Mouse (Mus musculus) CD4-positive helper T cell, adult 2 months (primary cell): ENCODE data around the gene Ear10.
"Not testable (repeated sequence)": the region's sequence is repeated elsewhere in the genome, so short reads cannot be mapped to it uniquely, and the experiment has no call there.

Experiments used
- DNase-seq: peaks from one replicate; pipeline ENCODE4 v3.0.0-alpha.2; 2012; ENCODE audit warnings: low read depth, missing footprints, low spot score

The Ear10 gene

GRCm38 (mm10) chr14:43923459-43923858 lies at the start of gene Ear10:
Ear10 (minus strand) TSS chr14:43923559.
- DNase-seq, result not testable (repeated sequence)

GRCm38 (mm10) chr14:43956769-43957168 lies 33.4 kb upstream of the Ear10 start, which contains the start of gene Ang5:
Ang5 (plus strand) TSS chr14:43957069.
- not testable (repeated sequence) for DNase-seq

GRCm38 (mm10) chr14:43955074-43955473 lies 31.7 kb upstream of the Ear10 start:
- DNase-seq, result not testable (repeated sequence)

- DNase-seq, result not testable (repeated sequence)
Measured at GRCm38 (mm10) chr14:43953382-43953781, 30.0 kb upstream of the Ear10 start.

GRCm38 (mm10) chr14:43933399-43933798 lies 10.0 kb upstream of the Ear10 start:
- DNase-seq, result not testable (repeated sequence)

GRCm38 (mm10) chr14:43932991-43933390 lies 9.6 kb upstream of the Ear10 start:
- peak; percentile 16 for DNase-seq

- DNase-seq, result peak; percentile 27
Measured at GRCm38 (mm10) chr14:43925404-43925950, 2.1 kb upstream of the Ear10 start.

- DNase-seq, result peak; percentile 57
Measured at GRCm38 (mm10) chr14:43924688-43925403, 1.5 kb upstream of the Ear10 start, which contains the start of gene Gm8113. Gm8113 (plus strand) TSS chr14:43925390.

GRCm38 (mm10) chr14:43918214-43918613 lies 5.1 kb downstream of the Ear10 start:
- not testable (repeated sequence) for DNase-seq

GRCm38 (mm10) chr14:43898577-43898976 lies 24.8 kb downstream of the Ear10 start:
- DNase-seq, result not testable (repeated sequence)

- DNase-seq, result not testable (repeated sequence)
Measured at GRCm38 (mm10) chr14:43895357-43895756, 28.0 kb downstream of the Ear10 start.

GRCm38 (mm10) chr14:43891288-43891687 lies 32.1 kb downstream of the Ear10 start:
- not testable (repeated sequence) for DNase-seq

GRCm38 (mm10) chr14:43886235-43886634 lies 37.1 kb downstream of the Ear10 start:
- not testable (repeated sequence) for DNase-seq

- not testable (repeated sequence) for DNase-seq
Measured at GRCm38 (mm10) chr14:43879966-43880545, 43.3 kb downstream of the Ear10 start.

- DNase-seq, result not testable (repeated sequence)
Measured at GRCm38 (mm10) chr14:43877789-43878188, 45.6 kb downstream of the Ear10 start.

- not testable (repeated sequence) for DNase-seq
Measured at GRCm38 (mm10) chr14:43875417-43875816, 47.9 kb downstream of the Ear10 start, which contains the start of gene Ear1. Ear1 (minus strand) TSS chr14:43875517.

- not testable (repeated sequence) for DNase-seq
Measured at GRCm38 (mm10) chr14:43874862-43875261, 48.5 kb downstream of the Ear10 start.
